Mouse (Mus musculus) liver, postnatal 0 days (tissue): ENCODE measurements at regions not wholly inside any gene's neighbourhood (a gene's known extent, or its start where the extent isn't known, plus 50 kb on each side); places are given as distances from the start of the nearest gene placed in this dataset. TPM values are rescaled to one million over a fixed set of nuclear protein-coding genes. Genes with fewer than 3 reads are reported as not detected.
A peak's percentile ranks its signal among the peaks of the same experiment; 100 is the strongest.

Experiments
- ATAC-seq: fragments of 200-750 bp; cut with Nextera tagmentation; 2 replicates; pipeline ENCODE4 v1.8.0; 2017; ENCODE audit warnings: mild to moderate bottlenecking, moderate library complexity
- DNase-seq: peaks from one replicate; pipeline ENCODE4 v3.0.0-alpha.2; 2016
- H3K27ac ChIP-seq: fragments of 300-500 bp; sonication (generic); 2 replicates; pipeline ENCODE4 v1.5.1; 2014; ENCODE audit warnings: antibody characterized with exemption, moderate library complexity, mild to moderate bottlenecking, low read depth
- H3K27me3 ChIP-seq: fragments of 300-500 bp; sonication (generic); 2 replicates; pipeline ENCODE4 v1.6.1; 2014; ENCODE audit warnings: low read length, control low read depth, mixed read lengths; ENCODE audit not compliant: insufficient read depth
- H3K36me3 ChIP-seq: fragments of 300-500 bp; sonication (generic); replicated peaks from 2 replicates; pipeline ENCODE4 v1.6.1; 2014; ENCODE audit warnings: mild to moderate bottlenecking, control low read depth, low read length, moderate library complexity, mixed read lengths; ENCODE audit not compliant: insufficient read depth
- H3K4me1 ChIP-seq: fragments of 300-500 bp; sonication (generic); 2 replicates; pipeline ENCODE4 v1.6.1; 2014; ENCODE audit warnings: antibody characterized with exemption, mild to moderate bottlenecking, control low read depth; ENCODE audit not compliant: insufficient read depth
- H3K4me2 ChIP-seq: fragments of 300-500 bp; sonication (generic); 2 replicates; pipeline ENCODE4 v1.6.1; 2014; ENCODE audit warnings: low read depth, mild to moderate bottlenecking, low read length, moderate library complexity, mixed read lengths
- H3K4me3 ChIP-seq: fragments of 300-500 bp; sonication (generic); 2 replicates; pipeline ENCODE4 v1.5.1; 2014; ENCODE audit warnings: low read depth, low read length
- H3K9ac ChIP-seq: fragments of 300-500 bp; sonication (generic); replicated peaks from 2 replicates; pipeline ENCODE4 v1.6.1; 2014; ENCODE audit warnings: mild to moderate bottlenecking, moderate library complexity
- H3K9me3 ChIP-seq: fragments of 300-500 bp; sonication (generic); 2 replicates; pipeline ENCODE4 v1.6.1; 2016; ENCODE audit warnings: mild to moderate bottlenecking, control low read depth, low read length, mixed read lengths
- CTCF ChIP-seq: sonication (generic); IDR thresholded peaks from 2 replicates; pipeline ENCODE4 v1.5.1; 2016; ENCODE audit warnings: antibody characterized with exemption, low read depth
- EP300 ChIP-seq: IDR thresholded peaks from 2 replicates; pipeline ENCODE4 v1.6.1; 2016; ENCODE audit warnings: antibody characterized with exemption, low read depth, mild to moderate bottlenecking
- WGBS: fragments of 180-500 bp; shearing (Covaris S2); extraction: QIAGEN DNeasy Blood & Tissue Kit; methylation state at CpG from one replicate; pipeline ENCODE4 v1.1.7; 2014; ENCODE audit not compliant: insufficient replicate concordance; 5-methylcytosine and 5-hydroxymethylcytosine counted together
- microRNA counts: library from miRNA; unstranded; fragments of <30 nt; microRNA quantifications from one replicate; lab custom pipeline; 2015
- microRNA-seq: library from miRNA; unstranded; fragments of <30 nt; microRNA quantifications from one replicate; pipeline ENCODE4, GENCODE M21; 2016

GRCm38 (mm10) chr9:89802658-89803057 lies 64.4 kb upstream of the Ankrd34c start:
- Histone ChIP-seq H3K36me3 (no peaks in the 10 kb centered on the region), H3K27ac (no peak overlapping the region), H3K4me1 (no peaks in the 10 kb centered on the region), H3K27me3 (no peaks in the 10 kb centered on the region), H3K4me3 (no peak overlapping the region), H3K9ac (no peak overlapping the region), H3K4me2 (no peak overlapping the region), H3K9me3 (no peaks in the 10 kb centered on the region)
- 79% methylated on average over 10 of the region's 10 CpGs for WGBS
- no peak for DNase-seq
- TF ChIP-seq EP300 (no peak), CTCF (no peak)
- ATAC-seq: no peak

- ATAC-seq: no peak
- DNase-seq: peak; percentile 70
- Histone ChIP-seq H3K27me3 (no peaks in the 10 kb centered on the region), H3K4me2 (no peak overlapping the region), H3K9me3 (no peaks in the 10 kb centered on the region), H3K27ac (no peak overlapping the region), H3K4me1 (no peaks in the 10 kb centered on the region), H3K4me3 (no peak overlapping the region), H3K36me3 (no peaks in the 10 kb centered on the region), H3K9ac (no peak overlapping the region)
- 9% methylated on average over 6 of the region's 6 CpGs for WGBS
- TF ChIP-seq CTCF (peak; percentile 82), EP300 (no peak)
These were observed 54.7 kb upstream of the Ankrd34c start for GRCm38 (mm10) chr9:89793018-89793417.

- H3K36me3 ChIP-seq: no peaks in the 10 kb centered on the region
- no peak for ATAC-seq
- H3K27me3 ChIP-seq: no peaks in the 10 kb centered on the region
- no peak overlapping the region for H3K9ac ChIP-seq
- H3K4me1 ChIP-seq: no peaks in the 10 kb centered on the region
- no peak overlapping the region for H3K4me3 ChIP-seq
- WGBS: 71% methylated on average over 5 of the region's 5 CpGs
- TF ChIP-seq CTCF (no peak), EP300 (no peak)
- H3K4me2 ChIP-seq: no peak overlapping the region
- H3K27ac ChIP-seq: no peak overlapping the region
- H3K9me3 ChIP-seq: no peaks in the 10 kb centered on the region
- peak; percentile 39 for DNase-seq
These were observed 51.7 kb upstream of the Ankrd34c start for GRCm38 (mm10) chr9:89789926-89790325.

- no peak overlapping the region for H3K9ac ChIP-seq
- H3K4me1 ChIP-seq: no peaks in the 10 kb centered on the region
- H3K27me3 ChIP-seq: no peaks in the 10 kb centered on the region
- H3K9me3 ChIP-seq: no peaks in the 10 kb centered on the region
- no peak overlapping the region for H3K4me2 ChIP-seq
- no peaks in the 10 kb centered on the region for H3K36me3 ChIP-seq
- DNase-seq (no peak), ATAC-seq (no peak)
- TF ChIP-seq CTCF (no peak), EP300 (no peak)
- WGBS: 68% methylated on average over 1 of the region's 1 CpGs
- H3K27ac ChIP-seq: no peak overlapping the region
- H3K4me3 ChIP-seq: no peak overlapping the region
These were observed 50.4 kb upstream of the Ankrd34c start for GRCm38 (mm10) chr9:89788651-89789050.

MicroRNAs encoded in the stretch of these regions (microRNA counts, 519-probe panel; counts per million panel counts)
- microRNA mmu-miR-184 (lab: Ali Mortazavi, UCI): not detected

Small RNA genes in the stretch of these regions (microRNA-seq; reads per million reads assigned to microRNA genes)
- gene Mir184: 10.5 reads per million, percentile 19 among the genes with 10 or more reads in this experiment
